Mouse (Mus musculus) E14TG2a.4 (cell line): Measurements from ENCODE around the gene Cfb.

Experiments used
- H3K27me3 ChIP-seq: 2 replicates; pipeline ENCODE4 v1.6.1; 2014; ENCODE audit warnings: low read length, control low read depth; ENCODE audit not compliant: insufficient read depth
- H3K36me3 ChIP-seq: 2 replicates; pipeline ENCODE4 v1.6.1; 2014; ENCODE audit warnings: low read length, control low read depth; ENCODE audit not compliant: insufficient read depth
- H3K4me1 ChIP-seq: replicated peaks from 2 replicates; pipeline ENCODE4 v1.6.1; 2014; ENCODE audit warnings: low read depth, low read length, control low read depth
- H3K4me3 ChIP-seq: replicated peaks from 2 replicates; pipeline ENCODE4 v1.5.1; 2014; ENCODE audit warnings: mild to moderate bottlenecking, low read length
- H3K9me3 ChIP-seq: 2 replicates; pipeline ENCODE4 v1.6.1; 2014; ENCODE audit warnings: low read length, control low read depth
- CTCF ChIP-seq: conservative IDR thresholded peaks from 2 replicates; pipeline ENCODE4 v1.5.1; 2014; ENCODE audit warnings: low read length
- NANOG ChIP-seq: IDR thresholded peaks from 2 replicates; pipeline ENCODE4 v1.6.1; 2014; ENCODE audit warnings: borderline replicate concordance, low read length, mixed read lengths
- POU5F1 ChIP-seq: IDR thresholded peaks from 2 replicates; pipeline ENCODE4 v1.6.1; 2014; ENCODE audit warnings: low read length, borderline replicate concordance

Gene Cfb

DNA sequence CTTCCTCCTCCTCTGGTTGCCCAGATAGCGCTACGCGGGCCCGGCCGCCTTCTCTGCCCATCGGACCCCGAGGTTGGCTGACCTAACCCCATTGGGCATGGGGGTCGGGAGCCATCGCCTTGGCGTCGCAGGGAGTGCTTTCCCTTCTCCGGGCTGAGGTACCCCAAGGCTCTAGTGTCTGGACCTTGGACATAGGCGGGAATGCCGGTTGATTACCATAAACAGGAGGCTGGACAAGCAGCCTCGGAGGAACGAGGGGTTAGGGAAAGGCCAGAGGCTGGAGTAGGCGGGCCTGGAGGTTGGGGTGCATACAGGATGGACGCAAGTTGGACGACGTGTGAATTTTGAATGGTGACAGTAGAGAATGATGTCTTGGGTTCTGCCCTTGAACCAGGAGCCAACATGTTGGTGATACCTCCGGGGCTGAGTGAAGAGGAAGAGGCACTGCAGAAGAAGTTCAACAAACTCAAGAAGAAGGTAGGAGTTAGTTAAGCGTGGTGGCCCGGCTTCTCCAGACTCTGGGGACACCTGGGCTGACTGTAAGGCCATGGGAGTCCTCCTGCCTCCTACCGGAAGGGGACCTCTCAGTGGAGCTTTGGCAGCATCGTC, 11.7 kb downstream of the Cfb start:
- no peaks in the 10 kb centered on the region for H3K9me3 ChIP-seq
- no peaks in the 10 kb centered on the region for H3K27me3 ChIP-seq

DNA sequence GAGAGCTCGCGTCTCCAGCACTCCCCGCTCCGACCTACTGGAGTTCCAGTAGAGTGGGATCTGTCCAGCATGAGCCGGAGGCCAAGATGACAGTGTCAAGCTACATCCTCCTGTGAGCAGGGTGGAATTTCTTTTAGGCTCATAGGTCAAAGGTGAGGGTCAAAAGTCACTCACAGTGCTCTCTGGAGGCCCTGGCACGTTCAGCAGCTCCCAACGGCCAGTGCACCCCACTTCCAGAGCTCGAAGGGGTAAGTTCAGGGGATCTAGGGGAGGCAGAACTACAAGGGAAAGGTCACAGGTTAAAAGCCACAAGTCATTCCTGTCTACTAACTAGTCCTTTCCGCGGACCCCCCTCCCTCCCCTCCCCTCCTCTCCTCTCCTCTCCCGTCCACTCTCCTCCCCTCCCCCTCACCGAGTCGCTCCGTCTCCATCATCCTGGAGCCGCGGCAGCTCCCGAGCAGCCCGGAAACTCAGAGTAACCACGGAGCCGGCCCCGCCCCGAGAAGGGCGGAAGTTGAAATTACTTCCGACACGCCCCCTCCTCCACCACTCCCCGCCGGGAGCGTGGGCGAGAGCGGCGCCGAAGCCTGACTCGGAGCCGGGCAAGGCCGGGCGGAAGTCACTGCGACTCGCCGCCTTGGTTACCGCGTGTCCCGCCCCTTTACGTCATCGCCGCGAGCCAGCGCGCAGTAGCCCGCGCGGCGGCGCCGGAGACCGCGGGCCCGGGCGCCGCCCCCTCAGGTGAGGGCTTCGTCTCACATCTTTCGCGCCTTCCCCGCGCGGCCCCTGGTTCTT, 12.4 kb downstream of the Cfb start, which contains the start of the genes Skiv2l and Nelfe:
Gene Skiv2l (minus strand): TSS at position 489 of the 795 bp plus-strand sequence.
Gene Nelfe (plus strand): TSS at position 670 of the 795 bp plus-strand sequence.
- Histone ChIP-seq H3K4me1 (peaks cover 38% of the 10 kb centered on the region), H3K36me3 (peaks cover 75% of the 10 kb centered on the region), H3K9me3 (no peaks in the 10 kb centered on the region), H3K4me3 (peak within 1 kb of the TSS; percentile 99), H3K27me3 (no peaks in the 10 kb centered on the region)
- TF ChIP-seq POU5F1 (no peak), CTCF (no peak), NANOG (no peak)

More for the DNA sequence above, 11.7 kb downstream of the Cfb start:
- peak overlapping the region; percentile 99 for H3K4me3 ChIP-seq
- peaks cover 38% of the 10 kb centered on the region for H3K4me1 ChIP-seq
- peaks cover 75% of the 10 kb centered on the region for H3K36me3 ChIP-seq
- TF ChIP-seq CTCF: no peak
- no peak for TF ChIP-seq NANOG
- TF ChIP-seq POU5F1: no peak

DNA sequence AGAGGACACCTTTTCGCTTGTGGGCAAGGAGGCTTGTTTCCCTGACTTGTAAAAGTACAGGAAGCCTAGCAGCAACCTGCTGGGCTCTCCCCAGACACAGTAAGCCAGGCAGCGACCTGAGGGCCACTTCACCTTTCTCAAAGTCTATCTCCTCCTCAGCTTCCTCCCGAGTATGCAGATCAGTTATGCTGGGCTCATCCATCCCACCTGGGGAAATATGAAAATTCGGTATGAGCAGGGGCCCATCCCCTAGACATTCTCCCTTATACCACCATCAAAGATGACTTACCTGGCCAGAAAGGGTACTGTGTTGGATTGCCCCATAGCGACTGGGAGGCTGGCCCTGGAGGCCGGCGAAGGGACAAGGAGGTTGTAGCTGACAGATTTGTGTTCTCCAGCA, 14.7 kb downstream of the Cfb start:
- Histone ChIP-seq H3K9me3 (no peaks in the 10 kb centered on the region), H3K4me3 (no peak overlapping the region), H3K36me3 (peaks cover 75% of the 10 kb centered on the region), H3K4me1 (peaks cover 29% of the 10 kb centered on the region), H3K27me3 (no peaks in the 10 kb centered on the region)
- TF ChIP-seq NANOG (no peak), CTCF (no peak), POU5F1 (no peak)

DNA sequence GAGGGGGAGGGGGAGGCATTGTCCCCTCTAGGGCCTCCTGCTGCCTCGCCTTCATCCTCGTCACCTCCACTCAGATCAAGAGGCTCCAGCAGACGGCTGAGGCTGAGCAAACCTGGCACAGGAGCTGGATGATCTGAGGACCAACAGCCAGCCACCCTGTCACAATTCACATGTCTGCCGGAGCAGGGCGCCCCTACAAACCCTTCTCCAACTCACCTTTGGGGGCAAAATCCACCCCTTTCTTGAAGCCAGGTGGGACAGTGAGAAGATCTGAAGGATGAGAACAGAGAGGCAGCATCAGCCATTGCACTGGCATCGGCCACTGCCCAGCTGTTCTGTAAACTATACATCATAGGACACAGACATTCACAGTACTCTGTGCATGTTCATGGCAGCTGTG, 15.1 kb downstream of the Cfb start:
- Histone ChIP-seq H3K9me3 (no peaks in the 10 kb centered on the region), H3K4me1 (peaks cover 29% of the 10 kb centered on the region), H3K4me3 (no peak overlapping the region), H3K36me3 (peaks cover 75% of the 10 kb centered on the region), H3K27me3 (no peaks in the 10 kb centered on the region)
- TF ChIP-seq CTCF (no peak), NANOG (no peak), POU5F1 (no peak)

DNA sequence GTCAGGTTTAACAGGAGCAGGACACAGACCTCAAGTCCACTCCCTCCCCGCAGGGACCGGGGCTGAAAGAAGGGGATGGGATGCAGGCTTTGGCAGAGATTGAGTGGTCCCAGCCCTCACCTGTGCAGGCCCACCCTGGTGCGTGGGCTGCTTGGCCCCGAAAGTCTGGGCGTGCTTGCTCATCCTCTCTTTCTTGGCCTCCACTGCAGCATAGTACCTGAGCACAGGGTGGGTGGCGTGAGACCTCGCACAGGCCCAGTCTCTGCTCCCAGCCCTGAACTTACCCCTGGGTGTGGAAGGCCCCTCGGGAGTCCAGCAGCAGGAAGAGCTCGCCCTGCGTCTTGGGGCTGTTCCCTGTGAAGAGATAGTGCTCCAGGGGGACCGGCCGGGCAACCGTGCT, 17.4 kb downstream of the Cfb start:
- H3K4me1 ChIP-seq: peaks cover 20% of the 10 kb centered on the region
- H3K9me3 ChIP-seq: no peaks in the 10 kb centered on the region
- H3K4me3 ChIP-seq: no peak overlapping the region
- no peaks in the 10 kb centered on the region for H3K27me3 ChIP-seq
- TF ChIP-seq NANOG: no peak
- no peak for TF ChIP-seq POU5F1
- TF ChIP-seq CTCF: no peak
- H3K36me3 ChIP-seq: peaks cover 86% of the 10 kb centered on the region

DNA sequence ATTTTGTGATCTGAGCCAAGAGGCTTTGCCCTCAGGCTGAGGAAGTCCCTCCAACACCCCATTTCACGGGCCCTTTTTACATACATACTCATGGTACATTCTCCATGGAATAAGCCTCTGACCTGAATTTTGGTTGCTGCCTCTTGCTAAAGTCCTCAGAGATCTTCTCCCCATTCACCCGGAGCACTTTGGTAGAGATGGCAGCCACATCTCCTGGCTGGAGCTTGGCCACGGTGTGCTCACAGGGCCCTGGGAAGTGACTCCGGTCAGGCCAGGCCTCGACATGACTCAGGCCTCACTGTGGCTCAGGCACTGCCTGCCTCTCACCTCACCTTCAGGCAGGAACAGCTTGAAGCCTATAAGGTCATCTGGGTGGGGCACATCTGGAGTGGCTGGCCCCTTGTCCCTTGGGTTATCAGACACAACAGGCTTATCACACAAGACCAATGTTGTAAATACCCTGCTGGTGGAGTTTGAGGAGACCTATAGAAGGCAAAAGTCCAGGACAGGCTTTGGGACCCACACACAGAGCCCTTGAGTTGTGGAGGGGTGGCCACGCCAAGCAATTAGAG, 21.5 kb downstream of the Cfb start:
- Histone ChIP-seq H3K4me3 (no peak overlapping the region), H3K9me3 (no peaks in the 10 kb centered on the region), H3K27me3 (no peaks in the 10 kb centered on the region), H3K36me3 (peaks cover 80% of the 10 kb centered on the region), H3K4me1 (peaks cover 41% of the 10 kb centered on the region)
- no peak for TF ChIP-seq CTCF
- TF ChIP-seq NANOG: no peak
- TF ChIP-seq POU5F1: no peak

DNA sequence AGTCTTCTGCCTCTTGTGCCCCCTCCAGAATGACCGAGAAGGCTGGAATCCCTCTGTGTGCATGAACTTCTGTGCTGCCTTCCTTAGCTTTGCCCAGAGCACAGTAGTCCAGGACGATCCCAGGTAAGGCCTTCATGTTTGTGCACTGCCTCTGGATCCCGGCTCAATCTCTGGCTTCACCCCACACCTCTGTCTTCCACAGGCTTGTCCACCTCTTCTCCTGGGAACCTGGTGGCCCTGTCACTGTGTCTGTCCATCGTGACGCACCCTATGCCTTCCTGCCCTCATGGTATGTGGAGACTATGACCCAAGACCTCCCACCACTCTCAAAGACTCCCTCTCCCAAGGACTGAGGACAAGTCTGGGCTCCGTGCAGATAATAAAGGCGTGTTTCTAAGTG, 23.5 kb downstream of the Cfb start:
- TF ChIP-seq NANOG (no peak), POU5F1 (no peak), CTCF (no peak)
- Histone ChIP-seq H3K9me3 (no peaks in the 10 kb centered on the region), H3K4me3 (peak overlapping the region; percentile 41), H3K4me1 (peaks cover 45% of the 10 kb centered on the region), H3K27me3 (no peaks in the 10 kb centered on the region), H3K36me3 (peaks cover 70% of the 10 kb centered on the region)

DNA sequence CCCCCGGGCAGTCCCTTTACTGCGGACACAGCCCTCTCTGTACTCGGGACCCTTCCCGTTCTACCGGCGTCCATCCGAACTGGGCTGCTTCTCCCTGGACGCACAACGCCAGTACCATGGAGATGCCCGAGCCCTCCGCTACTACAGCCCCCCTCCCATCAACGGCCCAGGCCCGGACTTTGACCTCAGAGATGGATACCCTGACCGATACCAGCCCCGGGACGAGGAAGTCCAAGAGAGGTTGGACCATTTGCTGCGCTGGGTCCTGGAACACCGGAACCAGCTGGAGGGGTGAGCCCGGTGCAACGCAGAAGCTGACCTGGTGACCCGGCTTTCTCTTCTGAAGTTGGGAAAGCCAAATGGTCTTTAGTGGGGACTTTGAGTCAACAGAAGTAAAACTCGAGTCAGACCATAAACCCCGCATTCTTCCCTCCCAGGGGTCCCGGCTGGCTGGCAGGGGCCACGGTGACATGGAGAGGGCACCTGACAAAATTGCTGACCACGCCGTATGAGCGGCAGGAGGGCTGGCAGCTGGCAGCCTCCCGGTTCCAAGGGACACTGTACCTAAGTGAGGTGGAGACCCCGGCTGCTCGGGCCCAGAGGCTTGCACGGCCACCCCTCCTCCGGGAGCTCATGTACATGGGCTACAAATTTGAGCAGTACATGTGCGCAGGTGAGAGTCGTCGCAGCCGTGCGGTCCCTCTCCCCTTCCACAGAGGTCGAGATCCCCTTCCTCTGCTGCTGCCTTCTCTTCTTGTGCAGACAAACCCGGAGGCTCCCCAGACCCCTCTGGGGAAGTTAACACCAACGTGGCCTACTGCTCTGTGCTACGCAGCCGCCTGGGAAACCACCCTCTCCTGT, 24.6 kb downstream of the Cfb start:
- H3K4me1 ChIP-seq: peaks cover 45% of the 10 kb centered on the region
- no peak for TF ChIP-seq CTCF
- no peak for TF ChIP-seq NANOG
- TF ChIP-seq POU5F1: no peak
- no peaks in the 10 kb centered on the region for H3K27me3 ChIP-seq
- H3K36me3 ChIP-seq: peaks cover 69% of the 10 kb centered on the region
- H3K4me3 ChIP-seq: peak overlapping the region; percentile 94
- no peaks in the 10 kb centered on the region for H3K9me3 ChIP-seq
